Mouse (Mus musculus) CD8-positive naive resting alpha-beta T cell, adult 2 months (primary cell): Measurements from ENCODE around the gene P2ry14.
"Not testable (repeated sequence)": the region's sequence is repeated elsewhere in the genome, so short reads cannot be mapped to it uniquely, and the experiment has no call there.

Experiments
- DNase-seq, 2 experiments: peaks; one replicate each; pipeline ENCODE4 v3.0.0; 2022; ENCODE audit warnings: low read depth in 2 of 2, low spot score in 2 of 2

P2ry14 gene

GRCm38 (mm10) chr3:59109834-59110233 lies 43.6 kb downstream of the P2ry14 start:
- not testable (repeated sequence) for DNase-seq

GRCm38 (mm10) chr3:59107439-59107838 lies 46.0 kb downstream of the P2ry14 start:
- DNase-seq, result no peak

- DNase-seq, result no peak
Observed at GRCm38 (mm10) chr3:59104462-59104861, 49.0 kb downstream of the P2ry14 start.

- no peak for DNase-seq
Observed at GRCm38 (mm10) chr3:59102146-59102545, 51.3 kb downstream of the P2ry14 start.

GRCm38 (mm10) chr3:59101218-59101986 lies 52.0 kb downstream of the P2ry14 start, which contains the start of gene Gpr171:
Gpr171 (minus strand) TSS chr3:59101821.
- peak; percentile 40 to 56 for DNase-seq

- DNase-seq, result no peak
Observed at GRCm38 (mm10) chr3:59098540-59098939, 54.9 kb downstream of the P2ry14 start.

- DNase-seq, result no peak
Observed at GRCm38 (mm10) chr3:59097421-59097820, 56.0 kb downstream of the P2ry14 start.

GRCm38 (mm10) chr3:59092702-59093101 lies 60.7 kb downstream of the P2ry14 start:
- no peak for DNase-seq

GRCm38 (mm10) chr3:59080919-59081318 lies 72.5 kb downstream of the P2ry14 start:
- peak; percentile 45 to 59 for DNase-seq

GRCm38 (mm10) chr3:59080293-59080916 lies 73.0 kb downstream of the P2ry14 start:
- DNase-seq, result no peak

GRCm38 (mm10) chr3:59079327-59079726 lies 74.1 kb downstream of the P2ry14 start:
- DNase-seq, result peak; percentile 58 to 75

- DNase-seq, result no peak
Observed at GRCm38 (mm10) chr3:59078585-59078984, 74.8 kb downstream of the P2ry14 start.

- DNase-seq, result peak in 1 of 2 experiments; percentile 28
Observed at GRCm38 (mm10) chr3:59077278-59077677, 76.1 kb downstream of the P2ry14 start.

GRCm38 (mm10) chr3:59069071-59069470 lies 84.3 kb downstream of the P2ry14 start:
- not testable (repeated sequence) for DNase-seq

- DNase-seq, result no peak
Observed at GRCm38 (mm10) chr3:59066558-59067294, 86.7 kb downstream of the P2ry14 start.

- DNase-seq, result no peak
Observed at GRCm38 (mm10) chr3:59065937-59066336, 87.5 kb downstream of the P2ry14 start.
